Mouse (Mus musculus): ENCODE measurements at regions not wholly inside any gene's neighbourhood (a gene's known extent, or its start where the extent isn't known, plus 50 kb on each side); places are given as distances from the start of the nearest gene placed in this dataset.
A peak's percentile ranks its signal among the peaks of the same experiment; 100 is the strongest.

GRCm38 (mm10) chr14:58336148-58336547 lies 265.8 kb downstream of the Fgf9 start:
- Histone ChIP-seq H3K9me3 (ENCODE audit: control insufficient read depth, low read length) (no peaks in the 10 kb centered on the region), H3K9ac (replicated peaks; ENCODE audit: low read depth, low read length) (no peak overlapping the region), H3K36me3 (ENCODE audit: control insufficient read depth, insufficient read depth, low read length) (no peaks in the 10 kb centered on the region), H3K4me3 (ENCODE audit: low read depth, low read length) (no peak overlapping the region), H3K4me1 (ENCODE audit: control insufficient read depth, insufficient read depth, low read length) (no peaks in the 10 kb centered on the region), H3K27ac (ENCODE audit: low read depth, low read length) (no peak overlapping the region), H3K27me3 (ENCODE audit: control insufficient read depth, insufficient read depth, low read length) (no peaks in the 10 kb centered on the region), H3K4me2 (ENCODE audit: low read depth, low read length) (no peak overlapping the region)
- WGBS, result 86% methylated on average over 14 of the region's 14 CpGs
- no peak for ATAC-seq (ENCODE audit: low read depth)

- H3K27ac ChIP-seq (ENCODE audit: low read depth, low read length), result no peak overlapping the region
- WGBS, result 82% methylated on average over 6 of the region's 6 CpGs
- no peaks in the 10 kb centered on the region for H3K4me1 ChIP-seq (ENCODE audit: control insufficient read depth, insufficient read depth, low read length)
- H3K9me3 ChIP-seq (ENCODE audit: control insufficient read depth, low read length), result no peaks in the 10 kb centered on the region
- ATAC-seq (ENCODE audit: low read depth), result no peak
- no peak overlapping the region for H3K9ac ChIP-seq (replicated peaks; ENCODE audit: low read depth, low read length)
- H3K4me3 ChIP-seq (ENCODE audit: low read depth, low read length), result no peak overlapping the region
- no peaks in the 10 kb centered on the region for H3K27me3 ChIP-seq (ENCODE audit: control insufficient read depth, insufficient read depth, low read length)
- H3K36me3 ChIP-seq (ENCODE audit: control insufficient read depth, insufficient read depth, low read length), result no peaks in the 10 kb centered on the region
- H3K4me2 ChIP-seq (ENCODE audit: low read depth, low read length), result no peak overlapping the region
Observed at GRCm38 (mm10) chr14:58323164-58323563, 252.8 kb downstream of the Fgf9 start.

GRCm38 (mm10) chr14:58322461-58322860 lies 252.1 kb downstream of the Fgf9 start:
- Histone ChIP-seq H3K4me2 (ENCODE audit: low read depth, low read length) (no peak overlapping the region), H3K4me1 (ENCODE audit: control insufficient read depth, insufficient read depth, low read length) (no peaks in the 10 kb centered on the region), H3K9ac (replicated peaks; ENCODE audit: low read depth, low read length) (no peak overlapping the region), H3K9me3 (ENCODE audit: control insufficient read depth, low read length) (no peaks in the 10 kb centered on the region), H3K36me3 (ENCODE audit: control insufficient read depth, insufficient read depth, low read length) (no peaks in the 10 kb centered on the region), H3K27ac (ENCODE audit: low read depth, low read length) (no peak overlapping the region), H3K27me3 (ENCODE audit: control insufficient read depth, insufficient read depth, low read length) (no peaks in the 10 kb centered on the region), H3K4me3 (ENCODE audit: low read depth, low read length) (no peak overlapping the region)
- no peak for ATAC-seq (ENCODE audit: low read depth)
- WGBS, result 70% methylated on average over 4 of the region's 4 CpGs

GRCm38 (mm10) chr14:58321875-58322274 lies 251.5 kb downstream of the Fgf9 start:
- Histone ChIP-seq H3K4me3 (ENCODE audit: low read depth, low read length) (no peak overlapping the region), H3K27ac (ENCODE audit: low read depth, low read length) (no peak overlapping the region), H3K4me2 (ENCODE audit: low read depth, low read length) (no peak overlapping the region), H3K9me3 (ENCODE audit: control insufficient read depth, low read length) (no peaks in the 10 kb centered on the region), H3K9ac (replicated peaks; ENCODE audit: low read depth, low read length) (no peak overlapping the region), H3K4me1 (ENCODE audit: control insufficient read depth, insufficient read depth, low read length) (no peaks in the 10 kb centered on the region), H3K27me3 (ENCODE audit: control insufficient read depth, insufficient read depth, low read length) (no peaks in the 10 kb centered on the region), H3K36me3 (ENCODE audit: control insufficient read depth, insufficient read depth, low read length) (no peaks in the 10 kb centered on the region)
- ATAC-seq (ENCODE audit: low read depth), result no peak
- 80% methylated on average over 10 of the region's 10 CpGs for WGBS

GRCm38 (mm10) chr14:58321234-58321633 lies 250.9 kb downstream of the Fgf9 start:
- H3K27ac ChIP-seq (ENCODE audit: low read depth, low read length), result no peak overlapping the region
- ATAC-seq (ENCODE audit: low read depth), result no peak
- no peaks in the 10 kb centered on the region for H3K9me3 ChIP-seq (ENCODE audit: control insufficient read depth, low read length)
- no peaks in the 10 kb centered on the region for H3K4me1 ChIP-seq (ENCODE audit: control insufficient read depth, insufficient read depth, low read length)
- H3K9ac ChIP-seq (replicated peaks; ENCODE audit: low read depth, low read length), result no peak overlapping the region
- WGBS, result 86% methylated on average over 5 of the region's 5 CpGs
- no peaks in the 10 kb centered on the region for H3K36me3 ChIP-seq (ENCODE audit: control insufficient read depth, insufficient read depth, low read length)
- no peaks in the 10 kb centered on the region for H3K27me3 ChIP-seq (ENCODE audit: control insufficient read depth, insufficient read depth, low read length)
- H3K4me2 ChIP-seq (ENCODE audit: low read depth, low read length), result no peak overlapping the region
- H3K4me3 ChIP-seq (ENCODE audit: low read depth, low read length), result no peak overlapping the region

GRCm38 (mm10) chr14:58317640-58318039 lies 247.3 kb downstream of the Fgf9 start:
- Histone ChIP-seq H3K36me3 (ENCODE audit: control insufficient read depth, insufficient read depth, low read length) (no peaks in the 10 kb centered on the region), H3K9ac (replicated peaks; ENCODE audit: low read depth, low read length) (no peak overlapping the region), H3K4me1 (ENCODE audit: control insufficient read depth, insufficient read depth, low read length) (no peaks in the 10 kb centered on the region), H3K27me3 (ENCODE audit: control insufficient read depth, insufficient read depth, low read length) (no peaks in the 10 kb centered on the region), H3K9me3 (ENCODE audit: control insufficient read depth, low read length) (no peaks in the 10 kb centered on the region), H3K27ac (ENCODE audit: low read depth, low read length) (no peak overlapping the region), H3K4me2 (ENCODE audit: low read depth, low read length) (no peak overlapping the region), H3K4me3 (ENCODE audit: low read depth, low read length) (no peak overlapping the region)
- WGBS, result 88% methylated on average over 3 of the region's 3 CpGs
- ATAC-seq (ENCODE audit: low read depth), result no peak

GRCm38 (mm10) chr14:58317231-58317630 lies 246.9 kb downstream of the Fgf9 start:
- H3K27me3 ChIP-seq (ENCODE audit: control insufficient read depth, insufficient read depth, low read length), result no peaks in the 10 kb centered on the region
- 71% methylated on average over 4 of the region's 4 CpGs for WGBS
- H3K4me1 ChIP-seq (ENCODE audit: control insufficient read depth, insufficient read depth, low read length), result no peaks in the 10 kb centered on the region
- no peaks in the 10 kb centered on the region for H3K36me3 ChIP-seq (ENCODE audit: control insufficient read depth, insufficient read depth, low read length)
- ATAC-seq (ENCODE audit: low read depth), result no peak
- H3K27ac ChIP-seq (ENCODE audit: low read depth, low read length), result no peak overlapping the region
- H3K4me2 ChIP-seq (ENCODE audit: low read depth, low read length), result no peak overlapping the region
- H3K4me3 ChIP-seq (ENCODE audit: low read depth, low read length), result no peak overlapping the region
- no peak overlapping the region for H3K9ac ChIP-seq (replicated peaks; ENCODE audit: low read depth, low read length)
- no peaks in the 10 kb centered on the region for H3K9me3 ChIP-seq (ENCODE audit: control insufficient read depth, low read length)

GRCm38 (mm10) chr14:58307695-58308094 lies 237.3 kb downstream of the Fgf9 start:
- no peaks in the 10 kb centered on the region for H3K27me3 ChIP-seq (ENCODE audit: control insufficient read depth, insufficient read depth, low read length)
- no peak overlapping the region for H3K27ac ChIP-seq (ENCODE audit: low read depth, low read length)
- no peaks in the 10 kb centered on the region for H3K36me3 ChIP-seq (ENCODE audit: control insufficient read depth, insufficient read depth, low read length)
- no peaks in the 10 kb centered on the region for H3K4me1 ChIP-seq (ENCODE audit: control insufficient read depth, insufficient read depth, low read length)
- H3K9me3 ChIP-seq (ENCODE audit: control insufficient read depth, low read length), result no peaks in the 10 kb centered on the region
- no peak for ATAC-seq (ENCODE audit: low read depth)
- no peak overlapping the region for H3K4me3 ChIP-seq (ENCODE audit: low read depth, low read length)
- H3K9ac ChIP-seq (replicated peaks; ENCODE audit: low read depth, low read length), result no peak overlapping the region
- no peak overlapping the region for H3K4me2 ChIP-seq (ENCODE audit: low read depth, low read length)
- 91% methylated on average over 6 of the region's 6 CpGs for WGBS

GRCm38 (mm10) chr14:58306832-58307521 lies 236.6 kb downstream of the Fgf9 start:
- Histone ChIP-seq H3K9ac (replicated peaks; ENCODE audit: low read depth, low read length) (no peak overlapping the region), H3K9me3 (ENCODE audit: control insufficient read depth, low read length) (no peaks in the 10 kb centered on the region), H3K4me1 (ENCODE audit: control insufficient read depth, insufficient read depth, low read length) (no peaks in the 10 kb centered on the region), H3K27ac (ENCODE audit: low read depth, low read length) (no peak overlapping the region; the same call in 1 of the 2 replicates), H3K4me3 (ENCODE audit: low read depth, low read length) (no peak overlapping the region), H3K27me3 (ENCODE audit: control insufficient read depth, insufficient read depth, low read length) (no peaks in the 10 kb centered on the region), H3K4me2 (ENCODE audit: low read depth, low read length) (no peak overlapping the region), H3K36me3 (ENCODE audit: control insufficient read depth, insufficient read depth, low read length) (no peaks in the 10 kb centered on the region)
- 50% methylated on average over 11 of the region's 11 CpGs for WGBS
- peak; percentile 79 for ATAC-seq (ENCODE audit: low read depth)
